Mouse (Mus musculus): ENCODE measurements around the gene Rgs9. TPM values are rescaled to one million over a fixed set of nuclear protein-coding genes. Genes with fewer than 3 reads are reported as not detected.

Rgs9 gene
- polyA plus RNA-seq, 1 experiment, result 1.8 TPM

DNA sequence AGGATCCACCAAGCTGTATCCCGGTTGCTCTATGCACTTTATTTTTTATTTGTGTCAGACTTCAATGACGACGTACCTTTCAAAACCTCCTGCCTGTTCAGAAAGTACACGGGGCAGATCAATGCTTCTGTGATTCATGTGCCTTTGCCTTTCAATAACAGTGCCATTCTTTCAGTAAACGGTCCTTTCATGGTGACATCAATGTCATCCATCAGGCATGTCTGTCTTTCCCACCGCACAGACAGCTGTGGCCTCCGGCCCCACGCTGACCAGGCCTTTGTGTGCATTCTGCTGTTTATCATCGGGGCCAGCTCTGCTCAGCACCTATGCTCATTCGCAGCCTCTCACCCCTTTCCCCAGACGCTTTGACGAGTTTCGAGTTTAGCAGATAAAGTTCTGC, 91.2 kb downstream of the Rgs9 start:
- TF ChIP-seq POLR2A (IDR thresholded peaks at IDR 0.05; ENCODE audit: low read depth, low read length), result no peak
- TF ChIP-seq CTCF (IDR thresholded peaks at IDR 0.05; ENCODE audit: extremely low read depth, insufficient read depth, insufficient read length, insufficient replicate concordance), result no peak
- no peak overlapping the region for H3K4me3 ChIP-seq (ENCODE audit: extremely low read depth, insufficient read depth, insufficient read length)
- H3K27ac ChIP-seq (ENCODE audit: insufficient read depth, low read length), result no peak overlapping the region
- H3K4me1 ChIP-seq (ENCODE audit: control insufficient read depth, insufficient read depth, insufficient read length), result no peaks in the 10 kb centered on the region
- WGBS, result 72% methylated on average over 13 of the region's 13 CpGs
- no peak for DNase-seq (ENCODE audit: low read depth in 1 of 2, low spot score in 2 of 2)
- no peaks in the 10 kb centered on the region for H3K27me3 ChIP-seq (ENCODE audit: control insufficient read depth, insufficient read depth, low read length)
- H3K36me3 ChIP-seq (ENCODE audit: control insufficient read depth, insufficient read depth, low read length), result no peaks in the 10 kb centered on the region

- Histone ChIP-seq H3K27ac (ENCODE audit: insufficient read depth, low read length) (no peak overlapping the region), H3K36me3 (ENCODE audit: control insufficient read depth, insufficient read depth, low read length) (no peaks in the 10 kb centered on the region), H3K4me1 (ENCODE audit: control insufficient read depth, insufficient read depth, insufficient read length) (no peaks in the 10 kb centered on the region), H3K27me3 (ENCODE audit: control insufficient read depth, insufficient read depth, low read length) (no peaks in the 10 kb centered on the region), H3K4me3 (ENCODE audit: extremely low read depth, insufficient read depth, insufficient read length) (no peak overlapping the region)
- 81% methylated on average over 1 of the region's 1 CpGs for WGBS
- no peak for TF ChIP-seq CTCF (IDR thresholded peaks at IDR 0.05; ENCODE audit: extremely low read depth, insufficient read depth, insufficient read length, insufficient replicate concordance)
- no peak for TF ChIP-seq POLR2A (IDR thresholded peaks at IDR 0.05; ENCODE audit: low read depth, low read length)
- DNase-seq (ENCODE audit: low read depth in 1 of 2, low spot score in 2 of 2), result no peak
Measured at GRCm38 (mm10) chr11:109206028-109206427, 91.9 kb downstream of the Rgs9 start.

DNA sequence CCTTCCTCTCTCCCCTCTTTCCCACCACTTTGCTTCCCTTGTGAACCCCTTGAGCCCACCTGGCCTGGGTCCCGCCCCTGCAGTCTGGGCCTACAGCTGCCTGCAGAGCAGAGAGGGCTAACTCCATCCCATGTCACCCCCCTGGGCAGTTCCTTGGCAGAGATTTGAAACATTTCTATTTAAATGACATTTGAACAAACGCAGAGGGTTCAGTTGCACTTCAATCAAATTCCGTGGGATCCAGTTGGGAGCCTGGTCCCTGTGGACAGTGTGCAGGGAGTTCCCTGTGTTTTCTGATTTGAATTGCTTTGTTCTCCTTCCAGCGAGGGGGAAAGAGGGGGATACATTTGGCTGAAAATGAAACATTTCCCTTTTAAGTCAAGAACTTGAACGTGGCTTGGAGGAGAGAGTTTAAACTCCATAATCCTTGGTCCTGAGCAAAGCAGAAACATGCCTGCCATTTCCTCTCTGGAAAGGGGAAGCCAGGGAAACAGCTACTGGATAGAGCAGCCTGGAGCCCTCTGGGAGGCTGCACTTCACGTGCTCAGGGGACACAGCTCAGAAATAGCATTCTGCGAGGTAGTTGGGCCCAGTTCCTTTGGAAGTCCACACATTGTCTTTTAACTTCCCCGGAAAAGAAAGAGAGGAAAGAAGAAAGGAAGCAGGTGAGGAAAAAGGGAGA, 98.2 kb downstream of the Rgs9 start:
- no peaks in the 10 kb centered on the region for H3K27me3 ChIP-seq (ENCODE audit: control insufficient read depth, insufficient read depth, low read length)
- no peak overlapping the region for H3K27ac ChIP-seq (ENCODE audit: insufficient read depth, low read length)
- H3K4me3 ChIP-seq (ENCODE audit: extremely low read depth, insufficient read depth, insufficient read length), result no peak overlapping the region
- 56% methylated on average over 8 of the region's 8 CpGs for WGBS
- H3K36me3 ChIP-seq (ENCODE audit: control insufficient read depth, insufficient read depth, low read length), result no peaks in the 10 kb centered on the region
- no peak for DNase-seq (ENCODE audit: low read depth in 1 of 2, low spot score in 2 of 2)
- no peak for TF ChIP-seq CTCF (IDR thresholded peaks at IDR 0.05; ENCODE audit: extremely low read depth, insufficient read depth, insufficient read length, insufficient replicate concordance)
- TF ChIP-seq POLR2A (IDR thresholded peaks at IDR 0.05; ENCODE audit: low read depth, low read length), result no peak
- H3K4me1 ChIP-seq (ENCODE audit: control insufficient read depth, insufficient read depth, insufficient read length), result no peaks in the 10 kb centered on the region

- H3K4me3 ChIP-seq (ENCODE audit: extremely low read depth, insufficient read depth, insufficient read length), result no peak overlapping the region
- WGBS, result 60% methylated on average over 15 of the region's 15 CpGs
- H3K27me3 ChIP-seq (ENCODE audit: control insufficient read depth, insufficient read depth, low read length), result no peaks in the 10 kb centered on the region
- H3K4me1 ChIP-seq (ENCODE audit: control insufficient read depth, insufficient read depth, insufficient read length), result no peaks in the 10 kb centered on the region
- H3K36me3 ChIP-seq (ENCODE audit: control insufficient read depth, insufficient read depth, low read length), result no peaks in the 10 kb centered on the region
- no peak overlapping the region for H3K27ac ChIP-seq (ENCODE audit: insufficient read depth, low read length)
- peak in 1 of 2 experiments; percentile 18 for DNase-seq (ENCODE audit: low read depth in 1 of 2, low spot score in 2 of 2)
- TF ChIP-seq POLR2A (IDR thresholded peaks at IDR 0.05; ENCODE audit: low read depth, low read length), result no peak
- peak; percentile 53; the same call in 1 of the 2 replicates for TF ChIP-seq CTCF (IDR thresholded peaks at IDR 0.05; ENCODE audit: extremely low read depth, insufficient read depth, insufficient read length, insufficient replicate concordance)
Measured at GRCm38 (mm10) chr11:109192673-109193557, 105.0 kb downstream of the Rgs9 start.

DNA sequence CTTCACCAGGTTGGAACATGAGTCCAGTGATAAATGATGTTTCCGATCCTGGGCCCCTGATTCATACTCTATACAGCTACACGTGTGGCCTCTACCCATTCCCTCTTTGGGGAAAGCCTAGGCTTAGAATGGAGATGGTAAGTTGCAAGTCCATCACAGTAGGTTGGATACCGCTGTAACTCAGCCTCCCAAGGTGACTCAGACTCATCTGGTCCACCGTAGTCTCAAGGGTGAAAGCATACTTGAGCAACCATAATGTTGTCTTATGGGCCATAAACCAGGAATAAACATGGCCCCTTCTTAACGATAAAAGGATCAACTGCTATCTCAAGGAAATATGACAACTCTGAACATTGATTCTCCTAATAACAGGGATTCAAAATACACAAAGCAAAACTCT, 109.7 kb downstream of the Rgs9 start:
- no peaks in the 10 kb centered on the region for H3K27me3 ChIP-seq (ENCODE audit: control insufficient read depth, insufficient read depth, low read length)
- no peaks in the 10 kb centered on the region for H3K4me1 ChIP-seq (ENCODE audit: control insufficient read depth, insufficient read depth, insufficient read length)
- H3K36me3 ChIP-seq (ENCODE audit: control insufficient read depth, insufficient read depth, low read length), result no peaks in the 10 kb centered on the region
- WGBS, result 90% methylated on average over 5 of the region's 5 CpGs
- no peak overlapping the region for H3K27ac ChIP-seq (ENCODE audit: insufficient read depth, low read length)
- H3K4me3 ChIP-seq (ENCODE audit: extremely low read depth, insufficient read depth, insufficient read length), result no peak overlapping the region
- TF ChIP-seq POLR2A (IDR thresholded peaks at IDR 0.05; ENCODE audit: low read depth, low read length), result no peak
- TF ChIP-seq CTCF (IDR thresholded peaks at IDR 0.05; ENCODE audit: extremely low read depth, insufficient read depth, insufficient read length, insufficient replicate concordance), result no peak
- DNase-seq (ENCODE audit: low read depth in 1 of 2, low spot score in 2 of 2), result no peak

GRCm38 (mm10) chr11:109187631-109188184, 110.2 kb downstream of the Rgs9 start:
- Histone ChIP-seq H3K4me3 (ENCODE audit: extremely low read depth, insufficient read depth, insufficient read length) (no peak overlapping the region), H3K4me1 (ENCODE audit: control insufficient read depth, insufficient read depth, insufficient read length) (no peaks in the 10 kb centered on the region), H3K27ac (ENCODE audit: insufficient read depth, low read length) (no peak overlapping the region), H3K27me3 (ENCODE audit: control insufficient read depth, insufficient read depth, low read length) (no peaks in the 10 kb centered on the region), H3K36me3 (ENCODE audit: control insufficient read depth, insufficient read depth, low read length) (no peaks in the 10 kb centered on the region)
- DNase-seq (ENCODE audit: low read depth in 1 of 2, low spot score in 2 of 2), result no peak
- TF ChIP-seq POLR2A (IDR thresholded peaks at IDR 0.05; ENCODE audit: low read depth, low read length), result no peak
- TF ChIP-seq CTCF (IDR thresholded peaks at IDR 0.05; ENCODE audit: extremely low read depth, insufficient read depth, insufficient read length, insufficient replicate concordance), result no peak
- WGBS, result 68% methylated on average over 6 of the region's 6 CpGs

All from spleen, adult 2 months (tissue).